11 mouse cellular contexts compared by ENCODE assay signal in genomic region chr15:81077551-81077950, GRCm38 (mm10).
DNase-seq lines count a peak whose midpoint lies in the region; ATAC-seq and TF ChIP-seq lines count a peak whose summit lies in the region.
"Had no signal": no experiment of that assay in that cellular context is flagged by ENCODE, and none has a peak within 500 bp of the region (broad histone marks: within the 10 kb centered on the region; RNA-seq: fewer than 3 reads in every experiment).

No protein-coding gene starts in this region.

- WGBS in kidney, adult 2 months, result 96% methylated on average over 4 of the region's 4 CpGs
- 96% methylated on average over 4 of the region's 4 CpGs for WGBS in kidney, embryonic 15.5 days
- 97% methylated on average over 4 of the region's 4 CpGs for WGBS in forebrain, embryonic 10.5 days

- ATAC-seq in kidney, embryonic 15.5 days (replicated peaks; ENCODE audit: low FRiP score), result no peak
- ATAC-seq in megakaryocyte-erythroid progenitor cell, adult 5-6 weeks (replicated peaks; ENCODE audit: low FRiP score, low TSS enrichment, poor library complexity, severe bottlenecking), result 0 out of 2 replicates have a peak, but pooled peaks have one; percentile 59
- no peak for ATAC-seq in megakaryocyte, adult 5-6 weeks (ENCODE audit: poor library complexity, severe bottlenecking)

- peak; percentile 35 for DNase-seq in kidney, adult 2 months
- peak; percentile 80 for DNase-seq in CD4-positive, CD25-positive, alpha-beta regulatory T cell, adult 2 months (ENCODE audit: low read depth, low spot score)
- peak; percentile 34 to 41 for DNase-seq in adrenal gland, postnatal 36 days
- DNase-seq in forebrain, embryonic 10.5 days (ENCODE audit: extremely low spot score, low spot score), result no peak
- no peak for DNase-seq in ovary, postnatal 10 days (ENCODE audit: low spot score)

- no peaks in the 10 kb centered on the region for H3K27me3 ChIP-seq in kidney, adult 2 months (replicated peaks; ENCODE audit: control insufficient read depth, insufficient read depth, low read length)
- no peaks in the 10 kb centered on the region for H3K27me3 ChIP-seq in kidney, embryonic 15.5 days
- no peaks in the 10 kb centered on the region for H3K27me3 ChIP-seq in forebrain, embryonic 10.5 days (ENCODE audit: poor library complexity, severe bottlenecking)
- H3K27me3 ChIP-seq: embryonic facial prominence, embryonic 15.5 days; lung, embryonic 15.5 days had no signal

- H3K4me2 ChIP-seq in kidney, embryonic 15.5 days, result no peak overlapping the region
- H3K4me2 ChIP-seq: embryonic facial prominence, embryonic 15.5 days; heart, embryonic 12.5 days; lung, embryonic 15.5 days had no signal

- no peak for TF ChIP-seq POLR2A in kidney, adult 2 months (IDR thresholded peaks at IDR 0.05; ENCODE audit: low read depth, low read length)

- no peaks in the 10 kb centered on the region for H3K36me3 ChIP-seq in kidney, adult 2 months (ENCODE audit: control insufficient read depth, insufficient read depth, low read length)
- H3K36me3 ChIP-seq in kidney, embryonic 15.5 days, result no peaks in the 10 kb centered on the region; the same call in 1 of the 2 replicates
- no peaks in the 10 kb centered on the region for H3K36me3 ChIP-seq in forebrain, embryonic 10.5 days (replicated peaks)
- H3K36me3 ChIP-seq: lung, embryonic 15.5 days had no signal

- no peaks in the 10 kb centered on the region for H3K4me1 ChIP-seq in kidney, adult 2 months (ENCODE audit: control insufficient read depth, insufficient read depth, low read length)
- peaks cover 10% of the 10 kb centered on the region; the same call in 1 of the 2 replicates for H3K4me1 ChIP-seq in kidney, embryonic 15.5 days
- H3K4me1 ChIP-seq in forebrain, embryonic 10.5 days, result no peaks in the 10 kb centered on the region
- H3K4me1 ChIP-seq: embryonic facial prominence, embryonic 15.5 days had no signal

- no peak overlapping the region for H3K4me3 ChIP-seq in kidney, adult 2 months (ENCODE audit: insufficient read depth, low read depth, low read length)
- H3K4me3 ChIP-seq in kidney, embryonic 15.5 days (replicated peaks), result no peak overlapping the region
- H3K4me3 ChIP-seq in forebrain, embryonic 10.5 days, result no peak overlapping the region
- H3K4me3 ChIP-seq: embryonic facial prominence, embryonic 15.5 days; heart, embryonic 12.5 days; lung, embryonic 15.5 days had no signal

- no peak overlapping the region for H3K9ac ChIP-seq in kidney, embryonic 15.5 days
- H3K9ac ChIP-seq: embryonic facial prominence, embryonic 15.5 days; heart, embryonic 12.5 days; lung, embryonic 15.5 days had no signal

- peak; percentile 53 for TF ChIP-seq CTCF in kidney, adult 2 months (conservative IDR thresholded peaks at IDR 0.05; ENCODE audit: insufficient read depth, insufficient read length, low read depth, low read length)

- H3K27ac ChIP-seq in kidney, adult 2 months (ENCODE audit: insufficient read depth, low read depth, low read length), result no peak overlapping the region
- H3K27ac ChIP-seq in kidney, embryonic 15.5 days, result no peak overlapping the region
- H3K27ac ChIP-seq in forebrain, embryonic 10.5 days, result no peak overlapping the region
- H3K27ac ChIP-seq: embryonic facial prominence, embryonic 15.5 days; lung, embryonic 15.5 days had no signal

- no peaks in the 10 kb centered on the region for H3K9me3 ChIP-seq in kidney, embryonic 15.5 days (replicated peaks)
- no peaks in the 10 kb centered on the region for H3K9me3 ChIP-seq in forebrain, embryonic 10.5 days
- H3K9me3 ChIP-seq: embryonic facial prominence, embryonic 15.5 days; lung, embryonic 15.5 days had no signal

Comparison
In these comparisons a context has a peak if more than half of its experiments do, and no peak if none do; other contexts are left out.
1. DNase-seq: peak in kidney, adult 2 months (single experiment), CD4-positive, CD25-positive, alpha-beta regulatory T cell, adult 2 months (single experiment) and adrenal gland, postnatal 36 days (2 of 2); none in forebrain, embryonic 10.5 days (single experiment) and ovary, postnatal 10 days (single experiment).